In the genomic region with DNA sequence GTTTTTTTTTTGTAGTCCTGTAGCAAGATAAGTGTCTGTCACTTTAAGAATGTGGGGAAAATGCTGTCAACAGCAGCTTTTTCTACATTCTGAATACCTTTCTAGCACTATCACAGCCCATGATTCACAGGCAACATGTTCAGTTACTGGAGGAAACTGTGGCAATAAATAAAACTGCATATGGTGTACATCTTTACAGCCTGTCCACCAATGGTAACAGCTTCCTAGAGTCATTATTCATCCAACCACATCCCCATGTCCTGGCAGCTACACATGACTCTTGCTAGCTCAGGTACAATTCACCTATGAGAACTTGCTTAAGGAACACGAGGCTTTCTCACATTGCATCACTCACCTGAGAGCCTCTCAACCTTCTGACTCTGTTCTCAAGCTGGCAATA, we compare ENCODE assay signal across 23 mouse cellular contexts.
DNase-seq lines count a peak whose midpoint lies in the region; ATAC-seq and TF ChIP-seq lines count a peak whose summit lies in the region.
"Had no signal": no experiment of that assay in that cellular context is flagged by ENCODE, and none has a peak within 500 bp of the region (broad histone marks: within the 10 kb centered on the region; RNA-seq: fewer than 3 reads in every experiment).

No protein-coding gene starts in this region.

- H3K27me3 ChIP-seq in hindbrain, embryonic 14.5 days (ENCODE audit: control insufficient read depth, insufficient read depth, low read length), result no peaks in the 10 kb centered on the region
- H3K27me3 ChIP-seq in midbrain, postnatal 0 days (ENCODE audit: insufficient read depth, low read length), result no peaks in the 10 kb centered on the region
- H3K27me3 ChIP-seq: CH12.LX, Patski had no signal

- TF ChIP-seq CTCF in midbrain, postnatal 0 days (IDR thresholded peaks at IDR 0.05), result no peak

- H3K36me3 ChIP-seq in hindbrain, embryonic 14.5 days (replicated peaks; ENCODE audit: control insufficient read depth, insufficient read depth), result no peaks in the 10 kb centered on the region
- no peaks in the 10 kb centered on the region for H3K36me3 ChIP-seq in midbrain, postnatal 0 days (ENCODE audit: insufficient read depth, low read length)
- H3K36me3 ChIP-seq: G1E had no signal

- H3K9ac ChIP-seq in hindbrain, embryonic 14.5 days, result no peak overlapping the region
- no peak overlapping the region for H3K9ac ChIP-seq in midbrain, postnatal 0 days (replicated peaks; ENCODE audit: low read length, poor library complexity, severe bottlenecking)

- no peak overlapping the region for H3K27ac ChIP-seq in hindbrain, embryonic 14.5 days
- H3K27ac ChIP-seq in midbrain, postnatal 0 days (ENCODE audit: low read depth, low read length), result no peak overlapping the region

- no peak overlapping the region for H3K4me2 ChIP-seq in hindbrain, embryonic 14.5 days (replicated peaks)
- H3K4me2 ChIP-seq in midbrain, postnatal 0 days (ENCODE audit: low read depth, low read length, poor library complexity, severe bottlenecking), result no peak overlapping the region

- peak; percentile 62 to 71 for ATAC-seq in hematopoietic stem cell, adult 5-6 weeks (replicated peaks in 1 of 2; ENCODE audit: insufficient read depth in 1 of 2, low FRiP score in 2 of 2, low TSS enrichment in 1 of 2, low read depth in 1 of 2, poor library complexity in 2 of 2, severe bottlenecking in 2 of 2)
- ATAC-seq in hindbrain, embryonic 14.5 days (ENCODE audit: low FRiP score), result no peak
- ATAC-seq in midbrain, postnatal 0 days (ENCODE audit: low FRiP score), result no peak
- ATAC-seq: activated CD4-positive, CD25-positive, alpha-beta regulatory T cell, adult 4 months; CD4-positive, CD25-positive, alpha-beta regulatory T cell, adult 4 months; Patski had no signal

- no peaks in the 10 kb centered on the region for H3K9me3 ChIP-seq in hindbrain, embryonic 14.5 days (ENCODE audit: control insufficient read depth, low read length)
- no peaks in the 10 kb centered on the region for H3K9me3 ChIP-seq in midbrain, postnatal 0 days (ENCODE audit: low read length)
- H3K9me3 ChIP-seq: G1E had no signal

- H3K4me1 ChIP-seq in hindbrain, embryonic 14.5 days (replicated peaks; ENCODE audit: control insufficient read depth, insufficient read depth, low read length), result no peaks in the 10 kb centered on the region
- H3K4me1 ChIP-seq in midbrain, postnatal 0 days (ENCODE audit: insufficient read depth, low read length), result 0 out of 2 replicates have a peak, but pooled peaks cover 2% of the 10 kb centered on the region

- peak; percentile 32 for DNase-seq in 3T3-L1 (ENCODE audit: low read depth, low spot score)
- peak; percentile 30 for DNase-seq in brain, adult 2 months (ENCODE audit: low read depth, low spot score)
- DNase-seq in hindbrain, embryonic 14.5 days (ENCODE audit: low spot score), result no peak
- no peak for DNase-seq in midbrain, postnatal 0 days (ENCODE audit: low spot score)
- DNase-seq in heart, adult 18-20 months, result no peak
- DNase-seq: adrenal gland, adult 2 months; adrenal gland, adult 8-10 months; adrenal gland, postnatal 10 days; adrenal gland, postnatal 14 days; adrenal gland, postnatal 25 days; adrenal gland, postnatal 36 days; B cell, adult 2 months; cerebellum, adult 11 months; cerebellum, adult 11-12 months; cerebellum, adult 18-20 months; cerebellum, adult 2 months; cerebellum, adult 8-10 months had no signal

- WGBS in hindbrain, embryonic 14.5 days, result 63% methylated on average over 1 of the region's 1 CpGs
- WGBS in midbrain, postnatal 0 days, result 63% methylated on average over 1 of the region's 1 CpGs

- H3K4me3 ChIP-seq in hindbrain, embryonic 14.5 days (replicated peaks; ENCODE audit: low read length), result no peak overlapping the region
- no peak overlapping the region for H3K4me3 ChIP-seq in midbrain, postnatal 0 days (ENCODE audit: low read depth, low read length)

Comparison
In these comparisons a context has a peak if more than half of its experiments do, and no peak if none do; other contexts are left out.
1. DNase-seq: peak in 3T3-L1 (single experiment) and brain, adult 2 months (single experiment); none in hindbrain, embryonic 14.5 days (single experiment), midbrain, postnatal 0 days (single experiment) and heart, adult 18-20 months (0 of 2).
2. ATAC-seq: peak in hematopoietic stem cell, adult 5-6 weeks (2 of 2); none in hindbrain, embryonic 14.5 days (single experiment) and midbrain, postnatal 0 days (single experiment).